Mouse (Mus musculus) embryo, embryonic 10.5 days (tissue): Measurements from ENCODE around the gene Chst15.

Experiments used
- DNase-seq: peaks from one replicate; pipeline ENCODE4 v3.0.0-alpha.2; 2015; ENCODE audit warnings: low spot score

Gene Chst15

GRCm38 (mm10) chr7:132302508-132303241 lies 14.4 kb downstream of the Chst15 start:
- no peak for DNase-seq

GRCm38 (mm10) chr7:132299661-132300210 lies 17.3 kb downstream of the Chst15 start:
- DNase-seq: no peak

GRCm38 (mm10) chr7:132298412-132298990 lies 18.5 kb downstream of the Chst15 start:
- DNase-seq: no peak

GRCm38 (mm10) chr7:132296661-132297443 lies 20.2 kb downstream of the Chst15 start:
- DNase-seq: no peak

DNA sequence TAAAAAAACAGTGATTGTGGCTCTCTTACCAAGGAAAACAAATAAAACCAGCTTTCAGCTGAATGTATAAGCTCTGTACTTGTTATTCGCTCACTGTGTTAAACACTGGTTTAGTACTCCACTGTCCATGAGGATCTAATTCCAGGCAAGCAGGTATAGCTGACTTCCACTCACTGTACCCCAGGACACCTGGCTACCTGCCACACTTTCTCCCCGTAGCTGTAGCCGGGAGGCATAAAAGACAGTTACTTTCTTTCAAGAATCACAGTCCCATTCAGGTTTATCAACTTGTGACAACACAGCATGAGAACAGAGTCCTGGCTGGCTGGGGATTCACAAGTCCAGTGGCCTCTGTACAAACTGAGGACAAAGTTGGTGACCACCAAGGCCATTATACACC lies 20.9 kb downstream of the Chst15 start:
- no peak for DNase-seq

- no peak for DNase-seq
Measured at GRCm38 (mm10) chr7:132287340-132287664, 29.7 kb downstream of the Chst15 start.

GRCm38 (mm10) chr7:132286630-132287339 lies 30.2 kb downstream of the Chst15 start:
- DNase-seq: peak; percentile 48

- peak; percentile 37 for DNase-seq
Measured at GRCm38 (mm10) chr7:132284795-132285194, 32.2 kb downstream of the Chst15 start.

GRCm38 (mm10) chr7:132284048-132284737 lies 32.8 kb downstream of the Chst15 start:
- DNase-seq: no peak

DNA sequence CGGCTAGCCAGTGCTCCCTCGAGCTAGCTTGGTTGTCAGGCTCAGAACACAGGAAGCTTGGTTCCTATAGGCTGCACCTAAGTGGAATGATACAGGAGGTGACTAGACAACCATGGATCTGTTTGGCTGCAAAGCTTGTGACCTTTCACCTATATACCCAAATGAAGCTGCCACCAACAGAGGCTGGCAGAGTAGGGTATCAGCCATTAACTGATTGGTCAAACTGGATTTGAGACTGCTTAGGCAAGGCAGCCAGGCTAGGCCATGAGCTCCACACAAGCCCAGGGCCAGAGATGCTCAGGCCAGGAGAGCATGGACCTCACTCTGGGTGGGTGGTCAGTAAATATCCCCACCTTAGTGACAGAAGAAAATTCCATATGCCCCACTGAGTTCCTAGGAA lies 34.5 kb downstream of the Chst15 start:
- no peak for DNase-seq

DNA sequence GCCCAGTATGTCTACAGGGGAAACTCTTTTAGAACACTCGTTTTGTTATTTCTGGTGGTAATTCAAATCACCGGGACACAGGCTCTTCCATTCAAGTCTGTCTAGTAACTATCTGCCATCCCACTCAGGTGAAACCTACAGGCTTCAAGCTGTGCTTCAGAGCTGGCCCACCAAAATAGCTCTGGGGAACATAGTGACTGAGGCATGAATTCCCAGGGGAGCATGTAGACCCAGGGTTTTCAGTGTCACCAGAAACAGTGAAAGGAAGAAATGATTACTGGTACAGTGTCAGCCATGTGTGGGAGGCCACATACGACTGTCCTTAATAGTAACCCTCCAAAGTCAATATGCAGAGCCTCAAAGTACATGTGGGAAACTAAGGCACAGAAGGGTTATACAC lies 34.9 kb downstream of the Chst15 start:
- DNase-seq: no peak

DNA sequence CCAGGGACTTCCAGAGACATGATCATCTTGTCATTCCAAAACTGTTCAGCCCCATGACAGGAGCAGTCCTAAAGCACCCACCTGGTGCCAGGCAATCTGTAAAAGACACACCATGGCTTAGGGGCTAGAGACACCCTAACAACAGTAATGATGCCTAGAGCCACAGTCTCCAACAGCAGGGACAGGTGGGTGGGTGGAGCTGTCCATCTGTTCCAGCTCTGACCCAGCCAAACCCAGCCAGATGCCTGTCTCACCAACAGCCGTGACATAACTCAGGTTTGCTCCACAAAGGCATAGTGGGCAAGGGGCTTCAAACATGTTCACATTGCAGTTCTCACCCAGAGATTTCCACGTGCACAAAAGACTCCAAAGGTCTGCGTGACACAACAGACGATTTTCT lies 35.3 kb downstream of the Chst15 start:
- DNase-seq: no peak

DNA sequence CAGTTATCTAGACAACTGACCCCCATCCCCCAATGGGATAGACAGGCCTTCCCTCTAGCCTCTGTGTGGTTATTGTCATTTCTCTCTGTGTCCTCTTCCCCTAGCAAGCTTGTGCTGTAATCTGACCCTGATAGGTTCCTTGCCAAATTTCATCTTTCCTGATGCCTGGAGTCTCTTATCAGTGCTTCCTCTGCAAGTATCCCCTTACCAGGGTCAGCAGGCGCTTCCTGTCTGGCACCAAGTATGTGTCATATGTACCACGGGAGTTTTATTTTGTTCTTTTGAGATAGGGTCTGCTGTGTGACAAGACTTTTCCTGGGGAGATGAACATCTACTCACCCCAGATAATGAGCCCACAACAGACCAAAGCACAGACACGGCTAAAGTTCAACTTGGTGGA lies 38.4 kb downstream of the Chst15 start:
- no peak for DNase-seq

DNA sequence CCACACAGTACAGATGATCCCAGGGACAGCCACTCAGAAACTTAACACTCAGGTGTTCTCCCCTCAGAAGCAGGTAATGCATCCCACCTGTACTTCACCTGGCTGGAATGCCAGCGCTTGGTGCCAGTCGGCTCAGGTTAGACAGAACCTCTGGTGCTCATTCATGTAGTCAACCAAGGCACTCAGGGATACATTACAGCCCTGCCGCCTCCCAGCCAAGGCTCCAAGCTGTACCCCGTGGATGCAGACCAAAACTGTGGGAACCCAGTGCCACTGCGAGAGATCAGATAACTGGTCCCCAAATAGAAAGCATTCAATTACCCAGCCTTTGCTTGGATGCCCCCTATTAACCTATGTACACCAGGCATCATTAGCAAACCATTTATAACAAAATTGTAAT lies 40.7 kb downstream of the Chst15 start:
- DNase-seq: no peak

- DNase-seq: no peak
Measured at GRCm38 (mm10) chr7:132273741-132274513, 43.1 kb downstream of the Chst15 start.

DNA sequence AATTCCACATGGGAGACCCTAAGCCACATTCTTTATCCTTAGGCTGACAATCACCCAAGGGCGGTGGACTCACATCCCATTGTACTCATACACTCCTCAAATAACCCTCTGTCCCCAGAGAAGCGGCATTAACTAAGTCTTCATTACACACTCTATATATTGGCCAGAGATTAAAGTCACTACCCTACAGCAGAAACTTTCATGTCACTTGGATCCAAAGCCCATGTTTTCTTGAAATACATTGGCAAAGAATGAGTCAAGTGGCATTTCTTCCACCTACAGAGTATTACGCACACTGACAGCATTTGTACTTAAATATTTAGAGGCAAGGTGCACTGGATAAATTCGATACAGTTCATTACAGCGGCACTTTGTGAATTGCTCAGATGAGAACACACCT lies 44.0 kb downstream of the Chst15 start:
- DNase-seq: no peak

DNA sequence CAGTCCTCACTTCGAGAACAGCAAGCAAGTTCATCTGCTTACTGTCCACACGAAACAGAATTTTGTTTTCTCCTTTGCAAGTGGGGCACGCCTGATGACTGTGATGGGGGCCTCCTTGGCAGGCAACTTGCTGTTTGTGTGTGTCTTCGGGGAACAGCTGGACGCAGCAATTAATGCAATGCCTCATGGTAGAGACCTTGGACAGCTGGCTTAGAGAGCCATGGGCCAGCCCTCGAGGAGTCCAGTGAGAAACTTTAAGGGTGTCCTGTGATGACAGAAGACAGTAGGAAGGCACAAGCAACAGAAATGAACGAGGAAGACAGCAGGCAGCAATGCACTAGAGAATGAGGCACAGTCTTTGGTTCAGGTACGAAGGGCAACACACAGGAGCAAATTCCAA lies 46.7 kb downstream of the Chst15 start:
- no peak for DNase-seq

GRCm38 (mm10) chr7:132269661-132270060 lies 47.4 kb downstream of the Chst15 start:
- no peak for DNase-seq

- DNase-seq: no peak
Measured at GRCm38 (mm10) chr7:132267721-132268498, 49.1 kb downstream of the Chst15 start.

DNA sequence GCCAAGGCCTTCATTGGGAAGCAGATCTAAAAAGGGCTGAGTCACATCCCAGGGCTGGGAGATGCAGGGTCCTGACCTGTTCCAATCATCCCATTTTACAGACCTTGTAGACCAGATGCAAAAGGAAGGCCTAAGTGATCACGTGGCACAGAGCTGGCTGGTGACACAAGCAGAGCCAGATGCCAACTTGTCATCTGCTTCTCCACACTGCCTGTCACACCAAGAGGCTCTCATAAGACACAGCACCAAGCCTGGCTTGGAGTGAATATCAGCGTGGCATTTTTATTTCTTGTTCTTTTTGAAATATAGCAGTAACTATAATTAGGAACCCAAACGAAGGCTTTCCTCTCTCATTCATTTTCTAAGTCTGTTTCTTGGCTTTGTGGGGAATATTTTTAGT lies 52.3 kb downstream of the Chst15 start:
- no peak for DNase-seq
